Mouse (Mus musculus) neutrophil, adult 59 days (primary cell): ENCODE data around the gene Slc35d2. TPM values are rescaled to one million over a fixed set of nuclear protein-coding genes. Genes with fewer than 3 reads are reported as not detected.

Experiments
- total RNA-seq, 2 experiments: library from RNA; stranded (reverse); gene quantifications; 1 replicate in 1 of 2; 2 replicates in 1 of 2; pipeline ENCODE4 v1.2.4; 2023

The Slc35d2 gene
- total RNA-seq: 10 to 100 TPM; 23.9 to 24.0 TPM

DNA sequence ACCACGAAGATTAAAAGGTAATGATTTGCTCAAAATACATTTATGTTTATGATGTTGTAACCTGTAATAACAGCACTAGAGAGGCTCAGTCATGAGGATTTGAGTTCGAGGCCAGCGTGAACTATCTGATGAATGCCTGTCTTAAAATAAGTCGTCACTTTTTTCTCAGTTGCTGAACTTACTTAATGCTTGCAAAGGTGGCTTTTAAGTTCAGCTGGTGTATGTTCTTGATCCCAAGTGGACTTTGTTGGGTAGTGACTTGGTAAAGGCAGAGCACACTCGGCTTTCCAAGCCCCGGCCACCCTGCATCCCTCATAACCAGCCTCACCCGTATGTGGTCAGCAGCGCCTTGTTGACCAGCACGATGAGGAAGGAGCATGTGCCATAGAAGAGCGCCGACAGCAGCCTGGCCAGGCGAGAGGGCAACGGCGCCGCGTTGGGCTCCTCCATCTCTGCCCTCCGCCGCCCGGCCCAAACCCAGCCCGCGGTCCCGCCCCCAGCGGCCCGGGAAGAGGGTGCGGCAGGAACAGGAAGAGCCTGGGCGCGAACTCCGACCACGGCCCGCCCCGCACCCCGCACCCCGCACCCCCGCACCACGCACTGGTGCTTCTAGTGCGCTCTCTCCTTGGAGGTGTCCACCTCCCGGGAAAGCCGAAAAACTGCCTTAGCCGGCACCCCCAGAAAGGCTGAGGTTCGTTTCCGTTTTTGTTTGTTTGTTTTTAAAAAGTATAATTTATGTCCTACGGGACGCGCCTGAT lies at the start of gene Slc35d2:
Gene Slc35d2 (minus strand): TSS at position 511 of the 758 bp plus-strand sequence.

DNA sequence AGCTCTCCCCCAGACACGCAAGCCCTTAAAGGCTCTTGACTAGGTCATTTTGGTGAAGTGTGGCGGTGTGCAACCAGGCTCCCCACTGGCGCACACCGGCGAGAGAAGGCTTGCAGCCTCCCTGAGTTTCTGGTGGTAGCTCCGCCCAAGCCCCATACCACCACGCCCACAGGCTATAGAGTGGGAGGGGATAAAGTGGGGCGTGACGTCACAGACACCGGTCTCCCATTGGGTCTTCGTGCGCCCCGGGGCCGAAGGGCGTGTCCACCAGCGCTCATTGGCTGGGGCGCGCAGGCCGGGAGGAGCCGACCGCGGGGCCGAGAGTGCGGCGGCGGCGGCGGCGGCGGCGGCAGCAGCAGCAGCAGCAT lies 32.4 kb upstream of the Slc35d2 start, which contains the start of gene Habp4:
Gene Habp4 (plus strand): TSS at position 277 of the 368 bp plus-strand sequence.

DNA sequence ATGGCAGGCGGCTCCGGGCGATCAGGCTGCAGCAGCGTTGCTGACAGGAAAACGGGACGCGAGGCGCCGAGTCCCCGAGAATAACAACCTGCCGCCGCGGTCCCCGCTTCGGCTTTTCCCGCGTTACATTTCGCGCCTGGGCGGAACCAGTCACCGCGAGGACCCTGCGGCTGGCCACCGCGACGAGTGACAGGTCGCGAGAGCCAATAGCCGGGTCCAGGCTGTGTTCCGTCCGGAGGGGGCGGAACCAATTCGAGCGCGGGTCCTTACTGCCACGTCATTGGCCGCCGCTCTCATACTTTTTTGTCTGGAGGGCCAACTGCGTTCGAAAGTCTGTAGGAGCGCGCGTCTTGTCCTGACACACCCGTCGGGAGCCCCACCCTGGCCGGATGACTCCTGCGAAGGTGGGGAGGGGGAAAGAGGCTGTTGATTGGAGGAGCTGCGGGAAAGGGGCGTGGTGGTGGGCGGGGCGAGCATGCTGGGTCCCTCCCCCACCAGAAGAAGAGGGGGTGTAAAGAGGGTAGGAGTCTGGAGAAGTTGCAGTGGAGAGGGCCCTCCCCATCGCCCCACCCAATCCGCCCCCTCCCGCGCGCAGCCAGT lies 24.0 kb upstream of the Slc35d2 start, which contains the start of gene Zfp367:
Gene Zfp367 (minus strand): TSS at position 120 of the 600 bp plus-strand sequence.

DNA sequence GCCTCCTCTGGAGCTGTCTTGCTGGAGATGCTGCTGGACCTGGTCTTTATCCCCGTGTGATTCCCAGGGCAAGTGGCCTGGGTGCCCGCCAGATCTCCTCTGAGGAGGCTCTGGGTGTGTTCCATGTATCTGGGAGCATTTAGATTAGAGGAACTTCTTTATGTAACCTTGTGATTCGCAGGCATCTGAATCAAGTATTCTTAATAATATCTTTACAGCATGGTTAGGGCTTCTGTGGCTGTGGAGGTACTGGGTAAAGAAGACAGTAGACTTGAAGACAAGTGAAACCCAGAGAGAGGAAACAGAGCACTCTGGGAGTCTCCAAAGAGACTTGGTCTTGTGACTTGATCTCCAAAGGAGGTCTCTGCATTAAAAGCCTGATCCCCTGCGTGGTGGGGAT lies 40.0 kb downstream of the Slc35d2 start, which contains the start of gene Hsd17b3:
Gene Hsd17b3 (minus strand): TSS at position 101 of the 400 bp plus-strand sequence.

Other genes starting within 250 kb of the Slc35d2 start
- not detected for gene Hsd17b3, start 40.1 kb downstream of the Slc35d2 start, total RNA-seq
- 10 to 100 TPM; 39.4 to 40.9 TPM for gene Zfp367, start 23.8 kb upstream of the Slc35d2 start, total RNA-seq
- gene Habp4, start 32.5 kb upstream of the Slc35d2 start, total RNA-seq: 1 to 10 TPM; 2.9 to 3.8 TPM
- gene Cdc14b, start 145.9 kb upstream of the Slc35d2 start, total RNA-seq: 1 to 10 TPM; 2.8 to 4.5 TPM
- gene Aaed1, start 183.3 kb upstream of the Slc35d2 start, total RNA-seq: 10 to 100 TPM; 29.6 to 29.8 TPM
- 10 to 100 TPM; 71.8 to 79.9 TPM for gene Ctsl, start 241.5 kb upstream of the Slc35d2 start, total RNA-seq